Mouse (Mus musculus): ENCODE results near the gene Coq6. TPM values are rescaled to one million over a fixed set of nuclear protein-coding genes. Genes with fewer than 3 reads are reported as not detected.

The Coq6 gene
- 7.6 TPM for polyA plus RNA-seq (2015; fragmentation: Illumina TruSeq; extraction: RNeasy Lipid Tissue Mini Kit (QIAGEN cat#74804); ENCODE audit: insufficient read depth, low read depth, low replicate concordance)

GRCm38 (mm10) chr12:84361555-84362489, at the start of gene Coq6, which contains the start of gene Fam161b:
Gene Coq6 (plus strand): TSS chr12:84361657.
Gene Fam161b (minus strand): TSS chr12:84361833.

GRCm38 (mm10) chr12:84316721-84317621, 44.5 kb upstream of the Coq6 start, which contains the start of gene Zfp410:
Gene Zfp410 (plus strand): TSS chr12:84316852.

GRCm38 (mm10) chr12:84408819-84409507, 47.5 kb downstream of the Coq6 start, which contains the start of the genes Entpd5 and Bbof1:
Gene Entpd5 (minus strand): TSS chr12:84409029.
Gene Bbof1 (plus strand): TSS chr12:84409071.

GRCm38 (mm10) chr12:84416834-84417604, 55.6 kb downstream of the Coq6 start, which contains the start of gene Rnf113a2:
Gene Rnf113a2 (plus strand): TSS chr12:84417196.

Other genes starting within 250 kb of the Coq6 start
- 3.5 TPM for gene Dnal1, start 247.3 kb upstream of the Coq6 start, polyA plus RNA-seq (2015; fragmentation: Illumina TruSeq; extraction: RNeasy Lipid Tissue Mini Kit (QIAGEN cat#74804); ENCODE audit: insufficient read depth, low read depth, low replicate concordance)
- not detected for gene Pnma1, start 213.2 kb upstream of the Coq6 start, polyA plus RNA-seq (2015; fragmentation: Illumina TruSeq; extraction: RNeasy Lipid Tissue Mini Kit (QIAGEN cat#74804); ENCODE audit: insufficient read depth, low read depth, low replicate concordance)
- 3.9 TPM for gene Elmsan1, start 142.8 kb upstream of the Coq6 start, polyA plus RNA-seq (2015; fragmentation: Illumina TruSeq; extraction: RNeasy Lipid Tissue Mini Kit (QIAGEN cat#74804); ENCODE audit: insufficient read depth, low read depth, low replicate concordance)
- 7.3 TPM for gene Ptgr2, start 76.4 kb upstream of the Coq6 start, polyA plus RNA-seq (2015; fragmentation: Illumina TruSeq; extraction: RNeasy Lipid Tissue Mini Kit (QIAGEN cat#74804); ENCODE audit: insufficient read depth, low read depth, low replicate concordance)
- 12.5 TPM for gene Zfp410, start 44.8 kb upstream of the Coq6 start, polyA plus RNA-seq (2015; fragmentation: Illumina TruSeq; extraction: RNeasy Lipid Tissue Mini Kit (QIAGEN cat#74804); ENCODE audit: insufficient read depth, low read depth, low replicate concordance)
- gene Fam161b, start 176 bp downstream of the Coq6 start, polyA plus RNA-seq (2015; fragmentation: Illumina TruSeq; extraction: RNeasy Lipid Tissue Mini Kit (QIAGEN cat#74804); ENCODE audit: insufficient read depth, low read depth, low replicate concordance): 1.3 TPM
- 3.3 TPM for gene Entpd5, start 47.4 kb downstream of the Coq6 start, polyA plus RNA-seq (2015; fragmentation: Illumina TruSeq; extraction: RNeasy Lipid Tissue Mini Kit (QIAGEN cat#74804); ENCODE audit: insufficient read depth, low read depth, low replicate concordance)
- gene Bbof1, start 47.4 kb downstream of the Coq6 start, polyA plus RNA-seq (2015; fragmentation: Illumina TruSeq; extraction: RNeasy Lipid Tissue Mini Kit (QIAGEN cat#74804); ENCODE audit: insufficient read depth, low read depth, low replicate concordance): 0.63 TPM
- gene Rnf113a2, start 55.5 kb downstream of the Coq6 start, polyA plus RNA-seq (2015; fragmentation: Illumina TruSeq; extraction: RNeasy Lipid Tissue Mini Kit (QIAGEN cat#74804); ENCODE audit: insufficient read depth, low read depth, low replicate concordance): 2.7 TPM
- 14.2 TPM for gene Aldh6a1, start 89.3 kb downstream of the Coq6 start, polyA plus RNA-seq (2015; fragmentation: Illumina TruSeq; extraction: RNeasy Lipid Tissue Mini Kit (QIAGEN cat#74804); ENCODE audit: insufficient read depth, low read depth, low replicate concordance)
- gene Lin52, start 89.8 kb downstream of the Coq6 start, polyA plus RNA-seq (2015; fragmentation: Illumina TruSeq; extraction: RNeasy Lipid Tissue Mini Kit (QIAGEN cat#74804); ENCODE audit: insufficient read depth, low read depth, low replicate concordance): 4.5 TPM
- gene Vsx2, start 208.1 kb downstream of the Coq6 start, polyA plus RNA-seq (2015; fragmentation: Illumina TruSeq; extraction: RNeasy Lipid Tissue Mini Kit (QIAGEN cat#74804); ENCODE audit: insufficient read depth, low read depth, low replicate concordance): not detected

Measured in pancreas, adult 10 weeks (tissue).